Mouse (Mus musculus) heart, embryonic 16.5 days (tissue): ENCODE measurements around the gene Fmr1. TPM values are rescaled to one million over a fixed set of nuclear protein-coding genes. Genes with fewer than 3 reads are reported as not detected.
A peak's percentile ranks its signal among the peaks of the same experiment; 100 is the strongest.
"Not testable (repeated sequence)": the region's sequence is repeated elsewhere in the genome, so short reads cannot be mapped to it uniquely, and the experiment has no call there.

Experiments used
- ATAC-seq: fragments of 200-750 bp; cut with Nextera tagmentation; replicated peaks from 2 replicates; pipeline ENCODE4 v1.8.0; 2017; ENCODE audit warnings: moderate number of reproducible peaks; ENCODE audit not compliant: insufficient read depth, low FRiP score; ENCODE audit errors: extremely low read depth
- H3K27ac ChIP-seq: fragments of 300-500 bp; sonication (generic); 2 replicates; pipeline ENCODE4 v1.5.1; 2014; ENCODE audit warnings: mild to moderate bottlenecking, low read length, control low read depth, moderate library complexity
- H3K27me3 ChIP-seq: fragments of 300-500 bp; sonication (generic); 2 replicates; pipeline ENCODE4 v1.6.1; 2014; ENCODE audit warnings: low read length, mixed read lengths; ENCODE audit not compliant: control insufficient read depth, insufficient read depth
- H3K36me3 ChIP-seq: fragments of 300-500 bp; sonication (generic); 2 replicates; pipeline ENCODE4 v1.6.1; 2014; ENCODE audit not compliant: control insufficient read depth, insufficient read depth
- H3K4me1 ChIP-seq: fragments of 300-500 bp; sonication (generic); 2 replicates; pipeline ENCODE4 v1.6.1; 2014; ENCODE audit warnings: low read length, mixed read lengths; ENCODE audit not compliant: control insufficient read depth, insufficient read depth
- H3K4me2 ChIP-seq: fragments of 300-500 bp; sonication (generic); 2 replicates; pipeline ENCODE4 v1.6.1; 2014; ENCODE audit warnings: low read depth, mild to moderate bottlenecking, control low read depth, low read length
- H3K4me3 ChIP-seq: fragments of 300-500 bp; sonication (generic); 2 replicates; pipeline ENCODE4 v1.5.1; 2014; ENCODE audit warnings: mild to moderate bottlenecking, control low read depth, low read length
- H3K9ac ChIP-seq: fragments of 300-500 bp; sonication (generic); 2 replicates; pipeline ENCODE4 v1.6.1; 2014; ENCODE audit warnings: low read length, control low read depth
- H3K9me3 ChIP-seq: fragments of 300-500 bp; sonication (generic); replicated peaks from 2 replicates; pipeline ENCODE4 v1.6.1; 2016; ENCODE audit warnings: low read length; ENCODE audit not compliant: control insufficient read depth
- WGBS: fragments of 180-500 bp; shearing (Covaris S2); extraction: QIAGEN DNeasy Blood & Tissue Kit; methylation state at CpG from one replicate; pipeline ENCODE4 v1.1.7; 2014; 5-methylcytosine and 5-hydroxymethylcytosine counted together
- polyA plus RNA-seq: library from polyadenylated mRNA; unstranded; fragments of >200 nt; fragmentation: Nextera tagmentation; extraction: Ambion mirVana; gene quantifications from 2 replicates; pipeline ENCODE4 v1.2.1, GENCODE M21; 2015

Fmr1 gene
- polyA plus RNA-seq: 35.3 and 38.8 TPM in 2 replicates

DNA sequence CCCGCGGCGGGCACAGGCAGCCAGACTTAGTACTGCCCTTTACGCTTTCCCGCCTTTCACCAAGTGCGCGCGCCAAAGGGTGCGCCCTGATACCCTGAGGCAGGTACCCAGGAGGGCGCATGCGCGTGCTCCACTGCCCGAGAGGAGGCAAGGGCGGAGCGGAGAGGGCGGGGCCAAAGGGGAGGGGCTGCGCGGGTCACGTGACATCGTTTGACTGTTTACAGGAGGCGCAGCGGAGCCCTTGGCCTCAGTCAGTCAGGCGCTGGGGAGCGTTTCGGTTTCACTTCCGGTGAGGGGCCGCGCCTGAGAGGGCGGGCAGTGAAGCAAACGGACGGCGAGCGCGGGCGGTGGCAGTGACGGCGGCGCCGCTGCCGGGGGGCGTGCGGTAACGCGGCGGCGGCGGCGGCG is at the start of gene Fmr1:
Gene Fmr1 (plus strand): TSS at position 209 of the 408 bp plus-strand sequence.
- Histone ChIP-seq H3K36me3 (no peaks in the 10 kb centered on the region), H3K4me3 (peak within 1 kb of the TSS; percentile 71), H3K9ac (peak within 1 kb of the TSS; percentile 90), H3K4me2 (peak within 1 kb of the TSS; percentile 65), H3K27ac (peak within 1 kb of the TSS; percentile 91), H3K4me1 (no peaks in the 10 kb centered on the region), H3K9me3 (no peaks in the 10 kb centered on the region; the same call in 1 of the 2 replicates), H3K27me3 (no peaks in the 10 kb centered on the region)
- WGBS: 12% methylated on average over 33 of the region's 49 CpGs
- ATAC-seq: peak; percentile 96

DNA sequence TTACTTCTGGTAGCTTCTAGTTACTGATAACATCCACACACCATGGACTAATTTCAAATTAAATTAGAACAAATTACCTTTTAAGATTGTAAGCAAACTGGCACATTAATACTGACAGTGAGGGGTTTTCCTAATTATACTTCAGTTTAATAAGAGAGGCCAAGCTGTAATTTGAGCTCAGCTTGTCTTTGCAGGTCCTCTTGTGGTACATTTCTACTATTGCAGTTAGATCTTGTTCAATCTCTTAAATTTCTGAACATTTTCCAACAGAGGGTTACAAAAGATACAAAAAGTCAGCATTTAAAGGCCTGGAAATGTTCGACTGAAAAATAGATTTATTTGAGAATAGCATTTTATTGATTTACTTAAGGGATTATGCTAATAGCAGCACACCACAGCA is 36.7 kb upstream of the Fmr1 start:
- WGBS: 39% methylated on average over 1 of the region's 1 CpGs
- Histone ChIP-seq H3K4me1 (no peaks in the 10 kb centered on the region), H3K9me3 (no peaks in the 10 kb centered on the region), H3K4me2 (no peak overlapping the region), H3K27ac (no peak overlapping the region), H3K27me3 (no peaks in the 10 kb centered on the region), H3K4me3 (no peak overlapping the region), H3K36me3 (no peaks in the 10 kb centered on the region), H3K9ac (no peak overlapping the region)
- no peak for ATAC-seq

DNA sequence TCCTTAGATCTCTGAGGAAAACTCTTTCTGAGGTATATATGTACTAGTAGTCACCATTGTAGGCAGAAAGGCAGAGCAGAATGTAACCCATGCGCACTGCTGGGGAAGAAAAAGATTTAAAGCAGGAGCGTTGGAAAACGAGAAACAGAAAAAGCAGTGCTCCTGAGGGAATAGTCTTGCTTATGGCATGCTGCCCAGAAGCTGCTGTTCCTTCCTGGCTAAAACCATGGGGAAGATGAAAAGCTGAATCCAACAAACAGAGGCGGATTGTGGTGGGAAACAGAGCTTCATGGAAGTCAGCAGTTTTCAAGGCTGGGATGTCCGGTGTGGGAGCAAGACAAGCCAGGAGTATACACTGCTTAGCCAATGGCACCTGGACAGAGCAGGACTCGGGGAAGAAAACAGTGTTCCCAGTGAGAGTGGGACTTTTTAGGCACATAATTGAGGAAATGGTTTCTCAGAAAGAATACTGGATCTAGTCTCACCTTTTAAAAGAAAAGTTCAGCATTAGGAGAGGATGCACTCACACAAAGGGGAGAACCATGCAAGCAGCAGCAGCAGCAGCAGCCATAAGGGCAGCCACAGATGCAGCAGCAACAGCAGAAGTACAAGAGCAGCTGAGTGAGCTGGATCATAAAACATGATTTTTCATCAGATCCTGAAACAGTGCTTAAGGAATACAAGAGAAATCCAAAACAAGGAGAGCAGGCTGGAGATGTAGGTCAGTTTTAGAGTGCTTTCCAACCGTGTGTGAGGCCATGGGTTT is 33.0 kb upstream of the Fmr1 start:
- H3K4me2 ChIP-seq: no peak overlapping the region
- ATAC-seq: no peak; the same call in 1 of the 2 replicates
- H3K4me1 ChIP-seq: no peaks in the 10 kb centered on the region
- H3K27ac ChIP-seq: no peak overlapping the region
- H3K27me3 ChIP-seq: no peaks in the 10 kb centered on the region
- 52% methylated on average over 7 of the region's 7 CpGs for WGBS
- H3K9ac ChIP-seq: no peak overlapping the region
- no peaks in the 10 kb centered on the region for H3K9me3 ChIP-seq
- no peak overlapping the region for H3K4me3 ChIP-seq
- H3K36me3 ChIP-seq: no peaks in the 10 kb centered on the region

DNA sequence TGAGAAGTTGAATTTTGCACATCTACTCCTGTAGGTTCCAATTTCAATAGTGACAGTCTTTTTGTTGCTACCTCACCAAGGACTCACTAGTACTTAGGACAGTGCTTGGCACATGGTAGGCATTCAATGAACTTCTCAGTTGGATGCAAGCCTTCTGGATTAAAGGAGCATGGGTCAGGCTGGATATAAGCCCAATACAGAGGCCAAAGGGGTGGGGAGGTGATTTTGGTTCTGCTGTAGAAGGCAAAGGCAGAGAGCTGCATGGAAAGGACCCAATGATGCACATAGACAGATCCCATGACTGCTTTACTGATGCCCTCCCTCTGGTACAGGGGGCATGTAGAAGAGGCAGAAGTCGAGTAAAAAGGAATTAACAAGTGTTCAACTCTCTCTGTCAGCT is 833 bp upstream of the Fmr1 start:
- ATAC-seq: no peak
- H3K9ac ChIP-seq: no peak overlapping the region
- H3K27ac ChIP-seq: no peak overlapping the region
- no peaks in the 10 kb centered on the region; the same call in 1 of the 2 replicates for H3K9me3 ChIP-seq
- H3K4me2 ChIP-seq: peak overlapping the region; percentile 65; the same call in 1 of the 2 replicates
- H3K27me3 ChIP-seq: no peaks in the 10 kb centered on the region
- H3K36me3 ChIP-seq: no peaks in the 10 kb centered on the region
- 43% methylated on average over 1 of the region's 1 CpGs for WGBS
- H3K4me3 ChIP-seq: no peak overlapping the region
- no peaks in the 10 kb centered on the region for H3K4me1 ChIP-seq

DNA sequence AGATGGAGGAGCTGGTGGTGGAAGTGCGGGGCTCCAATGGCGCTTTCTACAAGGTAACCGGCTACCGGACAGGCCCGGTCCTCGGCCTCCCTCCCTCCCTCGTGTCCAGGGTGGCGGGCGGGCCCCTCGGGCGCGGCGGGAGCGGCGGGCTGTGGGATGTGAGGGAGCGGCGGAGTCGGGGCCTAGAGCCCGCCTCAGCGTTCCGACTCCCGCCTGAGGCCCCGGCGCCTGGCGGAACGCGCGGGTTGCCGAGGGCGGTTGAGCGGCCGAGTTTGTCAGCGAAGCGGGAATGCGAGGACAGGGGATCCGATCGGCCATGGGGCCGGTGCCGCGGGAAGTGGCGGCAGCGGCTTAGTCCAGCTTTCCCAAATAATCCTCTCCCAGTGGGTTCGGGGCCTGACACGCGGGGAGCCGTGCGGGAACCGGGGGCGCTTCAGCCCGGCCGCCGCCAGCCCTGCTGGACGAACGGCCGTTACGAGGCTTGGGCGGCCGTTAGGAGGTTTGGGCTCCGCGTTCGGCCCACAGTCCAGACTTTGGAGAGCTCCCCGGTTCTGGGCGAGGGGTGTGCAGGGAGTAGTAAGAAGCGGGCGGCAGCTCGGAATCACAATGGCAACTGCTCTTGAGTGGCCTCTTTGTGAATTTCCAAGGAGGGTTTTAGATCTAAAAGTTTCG is 610 bp downstream of the Fmr1 start:
- peak overlapping the region; percentile 71 for H3K4me3 ChIP-seq
- H3K27ac ChIP-seq: peak overlapping the region; percentile 91
- no peaks in the 10 kb centered on the region for H3K36me3 ChIP-seq
- WGBS: 18% methylated on average over 53 of the region's 67 CpGs
- H3K9me3 ChIP-seq: no peaks in the 10 kb centered on the region; the same call in 1 of the 2 replicates
- H3K4me2 ChIP-seq: peak overlapping the region; percentile 55
- peak; percentile 64 for ATAC-seq
- H3K27me3 ChIP-seq: no peaks in the 10 kb centered on the region
- H3K9ac ChIP-seq: peak overlapping the region; percentile 90
- no peaks in the 10 kb centered on the region for H3K4me1 ChIP-seq

DNA sequence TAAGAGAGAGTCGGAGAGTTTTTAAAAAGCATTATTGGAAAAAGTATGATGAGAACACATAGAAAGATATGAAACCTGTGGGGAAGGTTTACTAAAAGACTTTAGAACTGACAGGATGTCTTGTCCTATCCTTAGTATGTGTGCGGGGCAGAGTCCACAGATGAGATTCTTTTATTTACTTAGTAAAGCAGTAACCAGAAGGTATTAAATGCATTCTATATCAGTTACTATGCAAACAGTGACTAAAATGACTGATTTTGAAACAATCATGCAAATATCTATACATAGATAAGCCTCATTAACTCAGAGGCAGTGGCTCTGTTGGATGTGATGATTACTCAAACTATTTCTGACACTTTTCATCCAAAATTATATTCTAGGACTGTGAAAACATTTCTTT is 6.4 kb downstream of the Fmr1 start:
- Histone ChIP-seq H3K9me3 (no peaks in the 10 kb centered on the region), H3K4me1 (no peaks in the 10 kb centered on the region), H3K4me2 (no peak overlapping the region), H3K9ac (no peak overlapping the region), H3K4me3 (no peak overlapping the region), H3K27me3 (no peaks in the 10 kb centered on the region), H3K36me3 (no peaks in the 10 kb centered on the region), H3K27ac (no peak overlapping the region)
- ATAC-seq: no peak
- 88% methylated on average over 2 of the region's 2 CpGs for WGBS

DNA sequence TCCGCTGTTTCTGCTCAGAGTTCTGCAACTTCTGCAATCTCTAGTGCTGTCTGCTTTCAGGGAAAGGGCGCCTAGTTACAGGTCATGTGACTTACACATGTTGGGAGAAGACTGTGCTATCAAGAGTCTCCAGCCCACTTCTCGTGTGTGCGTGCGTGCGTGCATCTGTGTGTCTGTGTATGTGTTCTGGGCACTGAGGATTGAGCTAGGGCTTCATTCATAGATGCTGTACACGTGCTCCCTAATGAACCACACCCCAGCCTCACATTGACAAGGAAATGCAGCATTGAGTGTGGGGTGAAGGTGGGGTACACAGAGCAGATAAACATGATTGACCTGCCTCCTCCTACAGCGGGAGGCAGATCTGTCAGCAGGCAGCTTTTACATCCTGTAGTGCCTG is 13.6 kb downstream of the Fmr1 start:
- not testable (repeated sequence) for H3K4me2 ChIP-seq, H3K9ac ChIP-seq, ATAC-seq, H3K4me3 ChIP-seq, H3K27me3 ChIP-seq, H3K27ac ChIP-seq, H3K9me3 ChIP-seq, H3K36me3 ChIP-seq, H3K4me1 ChIP-seq
- WGBS: 76% methylated on average over 8 of the region's 8 CpGs

DNA sequence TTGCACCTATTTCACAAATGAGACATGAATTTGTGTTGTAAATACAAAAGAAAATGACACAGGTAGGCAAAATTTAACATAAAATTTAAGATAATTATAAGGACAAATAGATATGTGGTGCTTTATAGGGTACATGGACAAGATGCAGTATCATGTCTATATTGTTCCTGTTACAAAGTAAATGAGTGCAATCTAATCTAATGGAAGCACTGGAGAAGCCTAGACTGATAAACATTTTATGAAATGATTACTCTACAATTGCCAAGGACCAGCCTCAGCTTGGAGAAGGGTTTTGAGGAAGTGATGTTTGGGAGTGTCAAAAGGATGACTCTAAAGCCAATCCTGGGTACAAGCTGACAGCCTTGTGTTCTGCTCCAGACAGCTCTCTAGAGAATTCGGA is 58.6 kb downstream of the Fmr1 start:
- 50% methylated on average over 1 of the region's 1 CpGs for WGBS
- Histone ChIP-seq H3K4me3 (no peak overlapping the region), H3K9me3 (no peaks in the 10 kb centered on the region), H3K9ac (no peak overlapping the region), H3K27me3 (no peaks in the 10 kb centered on the region), H3K4me2 (no peak overlapping the region), H3K36me3 (no peaks in the 10 kb centered on the region), H3K27ac (no peak overlapping the region), H3K4me1 (no peaks in the 10 kb centered on the region)
- ATAC-seq: no peak

DNA sequence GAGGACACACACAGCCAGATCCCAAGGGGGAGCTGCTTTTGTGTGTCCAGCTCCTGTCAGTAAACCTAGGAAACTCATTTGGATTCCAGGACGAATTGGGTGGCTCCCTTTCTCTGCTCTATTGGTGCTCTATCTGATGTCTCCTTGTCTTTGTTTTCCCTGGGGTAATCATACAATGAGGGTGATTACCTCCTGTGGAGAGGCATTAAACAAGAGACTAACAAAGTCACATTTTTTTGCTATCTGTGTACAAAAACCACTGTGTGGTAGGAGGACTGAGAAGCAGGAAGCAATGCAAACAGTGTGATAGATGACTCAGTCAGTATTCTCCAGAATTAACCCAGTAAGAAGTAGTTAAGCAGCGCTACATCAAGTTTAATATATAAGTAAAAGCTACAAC is 61.7 kb downstream of the Fmr1 start:
- Histone ChIP-seq H3K27me3 (no peaks in the 10 kb centered on the region), H3K4me2 (no peak overlapping the region), H3K9me3 (no peaks in the 10 kb centered on the region), H3K4me1 (no peaks in the 10 kb centered on the region), H3K36me3 (no peaks in the 10 kb centered on the region), H3K4me3 (no peak overlapping the region), H3K9ac (no peak overlapping the region), H3K27ac (no peak overlapping the region)
- 46% methylated on average over 2 of the region's 2 CpGs for WGBS
- ATAC-seq: no peak
